Mouse (Mus musculus) embryonic fibroblast, embryonic 13.5 days (primary cell): ENCODE measurements at regions not wholly inside any gene's neighbourhood (a gene's known extent, or its start where the extent isn't known, plus 50 kb on each side); places are given as distances from the start of the nearest gene placed in this dataset.

Source experiments
- CTCF ChIP-seq: IDR thresholded peaks from 2 replicates; pipeline ENCODE4 v1.5.1; 2011; ENCODE audit warnings: mild to moderate bottlenecking, control low read depth, low read length, moderate library complexity, borderline replicate concordance; ENCODE audit not compliant: insufficient read depth
- POLR2A ChIP-seq: IDR thresholded peaks from 2 replicates; pipeline ENCODE4 v1.6.1; 2011; ENCODE audit warnings: low read depth, mild to moderate bottlenecking, control low read depth, low read length, moderate library complexity

DNA sequence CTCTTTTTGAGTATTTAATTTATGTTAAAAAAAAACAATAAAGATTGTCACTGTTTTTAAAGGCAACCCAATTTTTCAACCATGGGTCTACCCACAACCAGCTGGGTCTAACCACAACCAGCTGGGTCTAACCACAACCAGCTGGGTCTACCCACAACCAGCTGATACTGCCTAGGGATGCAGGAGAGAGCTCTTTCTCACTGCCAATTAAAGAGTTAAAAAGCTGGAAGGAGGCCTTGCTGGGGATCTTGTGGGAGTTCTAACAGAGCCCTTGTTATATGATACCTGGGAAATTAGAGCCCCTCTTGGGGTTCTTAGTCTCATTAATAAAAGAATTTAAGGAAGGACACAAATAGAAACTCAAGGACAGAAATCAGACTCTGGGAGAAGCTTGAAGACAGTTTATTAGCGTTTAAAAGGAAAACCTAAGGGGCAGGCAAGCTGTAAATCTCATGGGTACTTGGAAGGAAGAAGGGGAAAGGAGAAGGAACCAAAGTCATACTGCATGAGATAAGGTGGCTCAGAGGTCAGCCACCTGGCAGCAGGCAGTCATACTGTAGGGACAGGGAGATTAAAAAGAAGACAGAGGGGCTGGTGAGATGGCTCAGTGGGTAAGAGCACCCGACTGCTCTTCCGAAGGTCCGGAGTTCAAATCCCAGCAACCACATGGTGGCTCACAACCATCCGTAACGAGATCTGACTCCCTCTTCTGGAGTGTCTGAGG lies 379.1 kb downstream of the Adam3 start:
- no peak for TF ChIP-seq POLR2A
- no peak for TF ChIP-seq CTCF
